Mouse (Mus musculus) cerebellum, postnatal 14 days (tissue): ENCODE data around the gene Hoxa4.

Source experiments
- DNase-seq, 2 experiments: peaks; one replicate each; pipeline ENCODE4 v3.0.0; 2021; ENCODE audit warnings: mixed read lengths in 2 of 2

Hoxa4 gene

DNA sequence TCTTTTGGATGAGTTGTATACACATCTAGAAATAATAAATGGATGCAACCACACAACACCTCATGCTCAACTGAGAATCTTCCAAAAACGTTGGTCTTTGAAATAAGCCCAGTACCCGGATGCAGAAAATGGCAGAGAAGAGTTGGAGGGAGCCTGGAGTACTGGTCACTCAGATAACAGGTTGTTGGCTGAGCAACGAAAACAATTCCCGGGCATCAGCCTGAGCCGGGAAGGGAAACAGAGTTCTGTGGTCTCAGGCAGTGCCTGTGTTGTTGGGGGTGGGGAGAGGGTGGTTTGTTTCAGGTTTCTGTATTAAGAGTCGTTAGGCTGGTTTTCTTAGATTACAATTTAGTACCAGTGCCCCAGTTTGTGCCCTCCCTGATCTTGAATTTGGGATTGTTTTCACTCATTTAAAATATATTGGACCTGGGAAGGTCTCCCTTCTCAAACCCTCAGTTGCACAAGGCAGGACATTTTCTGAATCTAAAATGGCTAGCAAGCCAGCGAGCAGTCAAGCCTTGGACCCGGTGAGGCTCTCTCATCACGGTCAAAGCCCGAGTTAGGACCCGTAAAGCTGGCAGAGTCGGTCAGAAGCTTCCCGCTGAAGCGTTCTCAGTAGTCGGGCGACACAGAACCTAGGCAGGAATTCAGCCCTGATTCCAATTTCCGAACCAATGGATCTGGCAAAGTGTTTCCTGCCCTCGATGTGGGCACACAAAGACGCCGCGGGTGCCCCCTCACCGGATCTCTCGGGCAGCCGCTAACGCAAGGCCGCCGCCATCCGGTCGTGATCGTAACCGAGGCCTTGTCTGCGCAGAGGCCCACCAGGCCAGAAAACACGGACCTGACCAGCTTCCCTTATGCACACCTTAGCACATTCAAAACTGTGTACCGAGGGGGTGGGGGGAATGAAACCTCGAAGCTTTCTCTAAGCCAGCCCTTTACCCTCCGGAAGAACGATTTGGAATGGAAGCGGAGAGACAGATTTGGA is 37.2 kb upstream of the Hoxa4 start:
- peak in 1 of 2 experiments; percentile 20 for DNase-seq

DNA sequence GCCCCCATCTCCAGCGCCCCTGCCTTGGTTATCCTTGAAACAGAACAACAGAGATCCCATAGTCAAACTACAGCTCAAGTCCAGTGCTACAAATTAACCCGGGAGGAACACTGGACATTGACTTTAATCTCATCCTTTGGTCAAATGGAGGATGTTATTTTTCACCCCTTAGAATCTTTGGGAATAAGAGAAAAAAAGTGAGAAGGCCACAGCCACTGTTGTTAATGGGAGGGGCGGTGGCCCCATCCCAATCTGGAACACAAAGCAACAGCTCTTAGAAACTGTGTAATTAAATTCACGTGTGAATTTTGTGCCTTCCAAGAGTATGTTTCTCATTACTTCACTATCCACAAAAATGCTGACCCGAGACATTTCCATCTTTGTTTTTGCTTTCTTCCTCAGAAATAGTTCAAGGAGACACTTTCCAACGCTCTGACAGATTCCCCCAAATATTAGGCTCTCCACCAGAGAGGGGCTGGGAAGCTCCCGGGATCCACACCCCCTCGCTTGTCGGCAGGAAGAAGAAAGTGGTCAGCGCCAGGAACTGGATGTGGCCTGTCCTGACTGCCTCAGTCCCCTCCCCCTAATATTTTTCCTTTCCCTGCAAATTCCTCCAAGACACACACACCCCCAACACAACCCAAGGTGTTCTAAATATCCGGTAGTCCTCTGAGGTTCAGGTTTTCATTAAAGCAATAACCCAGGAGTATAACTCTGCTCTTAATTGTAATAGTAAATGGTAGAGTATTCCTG is 36.1 kb upstream of the Hoxa4 start:
- DNase-seq = no peak

DNA sequence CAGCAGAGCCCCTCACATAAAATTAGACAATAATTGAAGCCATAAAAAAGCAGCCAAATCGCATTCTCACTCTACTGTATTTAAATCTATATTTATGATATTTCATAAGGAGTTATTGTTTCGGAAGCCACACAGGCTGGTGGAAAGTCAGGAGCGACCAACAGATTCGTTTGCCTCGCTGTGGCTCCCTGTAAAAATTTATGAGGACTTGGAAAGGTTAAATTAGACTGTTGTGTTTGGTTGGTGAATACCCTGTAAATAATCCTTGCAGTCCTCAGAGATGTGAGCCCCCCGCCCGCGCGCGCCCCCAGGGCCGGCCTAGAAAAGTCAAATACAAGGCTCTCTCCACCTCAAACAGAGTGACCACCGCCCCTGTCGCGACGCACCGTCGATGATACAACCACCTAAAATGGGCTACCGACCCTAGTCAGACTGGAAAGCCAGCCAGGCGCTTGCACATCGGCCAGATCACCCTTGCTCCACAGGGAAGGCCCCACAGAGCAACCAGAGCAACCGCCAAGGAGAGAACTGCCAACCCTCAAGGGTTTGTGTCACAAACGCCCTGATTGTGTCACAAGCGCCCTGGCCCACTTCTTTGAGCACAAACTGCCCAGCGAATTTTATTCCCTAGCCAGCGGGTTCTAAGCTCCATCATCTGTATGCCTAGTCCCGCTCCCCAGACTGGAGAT is 35.2 kb upstream of the Hoxa4 start:
- no peak for DNase-seq

DNA sequence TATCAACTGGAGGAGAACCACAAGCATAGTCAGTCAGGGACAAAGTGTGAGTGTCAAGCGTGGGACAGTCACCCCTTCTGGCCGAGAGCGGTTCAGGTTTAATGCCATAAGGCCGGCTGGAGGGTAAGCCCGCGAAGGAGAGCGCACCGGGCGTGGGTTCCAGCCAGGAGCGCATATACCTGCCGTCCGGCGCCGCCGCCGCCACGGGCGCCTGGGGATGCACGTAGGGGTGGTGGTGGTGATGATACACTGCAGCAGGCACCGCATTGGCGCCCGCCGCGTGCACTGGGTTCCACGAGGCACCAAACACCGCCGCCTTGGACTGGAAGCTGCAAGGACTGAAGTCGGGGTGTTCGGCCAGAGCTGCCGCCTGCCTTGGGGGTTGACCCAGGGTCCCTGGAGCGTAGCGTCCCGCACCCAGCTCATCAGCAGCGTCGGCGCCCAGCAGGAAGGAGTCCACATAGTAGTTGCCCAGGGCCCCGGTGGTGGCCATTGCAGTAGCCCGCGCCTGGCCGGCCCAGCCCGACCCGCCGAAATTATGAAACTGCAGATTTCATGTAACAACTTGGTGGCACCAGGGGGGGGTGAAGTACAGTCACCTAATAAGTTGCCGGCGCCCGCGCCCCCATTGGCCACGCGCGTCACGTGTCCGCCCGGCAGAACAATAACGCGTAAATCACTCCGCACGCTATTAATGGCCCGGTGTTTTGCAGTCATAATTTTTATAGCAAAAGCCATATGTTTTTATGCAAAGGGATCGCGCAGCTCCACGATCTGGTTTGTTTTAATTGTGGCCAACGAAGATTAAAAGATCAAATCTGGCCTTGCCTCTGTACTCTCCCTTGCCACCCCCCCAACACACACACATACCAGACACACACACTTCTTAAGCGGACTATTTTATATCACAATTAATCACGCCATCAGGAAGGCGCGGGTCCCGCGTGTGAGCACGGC is 34.3 kb upstream of the Hoxa4 start:
- DNase-seq = no peak

DNA sequence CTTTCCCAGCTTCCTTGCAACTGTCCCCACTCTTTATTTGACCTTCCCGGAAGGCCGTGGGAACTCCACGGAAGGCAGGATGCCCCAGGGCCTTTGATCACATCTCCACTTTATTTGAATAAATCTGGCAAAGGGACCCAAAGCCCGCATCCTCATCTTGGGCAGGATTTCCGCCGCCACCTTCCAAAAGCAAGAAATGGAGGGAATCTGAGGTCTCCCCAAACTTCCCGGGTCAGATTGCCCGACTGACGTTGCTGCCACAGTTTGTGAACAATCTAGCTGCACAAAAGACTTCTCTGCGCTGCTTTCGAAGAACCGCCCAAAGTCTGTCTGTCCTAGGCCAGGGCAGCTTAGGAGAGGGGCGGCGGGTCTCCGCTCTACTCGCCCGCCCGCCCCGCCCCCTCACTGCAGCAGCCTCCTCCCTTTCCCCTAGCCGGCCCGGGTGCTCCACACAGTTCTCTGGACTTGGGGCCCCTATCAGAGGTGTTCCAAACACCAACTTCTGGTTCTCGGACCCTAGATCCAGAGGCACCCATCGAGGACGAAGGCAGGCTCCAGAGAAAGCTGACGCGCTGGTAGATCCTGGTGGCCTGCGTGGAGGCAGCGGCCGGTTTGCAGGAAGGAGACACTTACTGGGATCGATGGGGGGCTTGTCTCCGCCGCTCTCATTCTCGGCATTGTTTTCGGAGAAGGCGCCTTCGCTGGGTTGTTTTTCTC is 33.5 kb upstream of the Hoxa4 start:
- no peak for DNase-seq

DNA sequence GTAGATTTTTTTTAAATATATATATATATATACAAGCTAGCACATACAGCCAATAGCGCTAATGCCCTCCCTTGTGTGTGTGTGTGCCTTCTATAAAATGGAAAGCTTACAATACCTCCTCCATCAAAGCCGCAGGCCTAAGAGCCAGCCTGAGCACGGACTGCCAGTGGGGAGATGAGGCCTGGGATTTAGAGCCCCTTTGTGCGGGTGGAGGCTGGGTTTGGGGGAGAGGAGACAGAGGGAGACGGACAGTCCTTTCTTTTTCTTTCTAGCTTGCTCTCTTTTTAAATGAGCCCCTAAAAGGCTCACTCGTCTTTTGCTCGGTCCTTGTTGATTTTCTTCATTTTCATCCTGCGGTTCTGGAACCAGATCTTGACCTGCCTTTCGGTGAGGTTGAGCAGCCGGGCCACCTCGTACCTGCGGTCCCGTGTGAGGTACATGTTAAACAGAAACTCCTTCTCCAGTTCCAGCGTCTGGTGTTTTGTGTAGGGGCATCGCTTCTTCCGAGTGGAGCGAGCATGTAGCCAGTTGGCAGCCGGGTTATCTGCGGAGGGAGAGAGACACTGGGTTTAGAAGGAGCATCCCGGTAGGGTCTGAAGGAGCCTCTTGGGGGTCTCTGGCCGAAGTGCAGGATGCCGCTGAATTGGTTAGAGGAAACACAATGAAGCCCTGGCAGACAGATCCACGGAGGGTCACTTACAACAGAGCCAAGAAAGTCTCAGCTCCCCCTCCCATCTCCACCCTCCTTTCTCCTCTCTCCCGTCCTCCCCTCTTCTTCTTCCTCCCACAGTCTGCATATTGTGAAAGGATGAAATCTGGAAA is 32.6 kb upstream of the Hoxa4 start:
- DNase-seq = no peak

DNA sequence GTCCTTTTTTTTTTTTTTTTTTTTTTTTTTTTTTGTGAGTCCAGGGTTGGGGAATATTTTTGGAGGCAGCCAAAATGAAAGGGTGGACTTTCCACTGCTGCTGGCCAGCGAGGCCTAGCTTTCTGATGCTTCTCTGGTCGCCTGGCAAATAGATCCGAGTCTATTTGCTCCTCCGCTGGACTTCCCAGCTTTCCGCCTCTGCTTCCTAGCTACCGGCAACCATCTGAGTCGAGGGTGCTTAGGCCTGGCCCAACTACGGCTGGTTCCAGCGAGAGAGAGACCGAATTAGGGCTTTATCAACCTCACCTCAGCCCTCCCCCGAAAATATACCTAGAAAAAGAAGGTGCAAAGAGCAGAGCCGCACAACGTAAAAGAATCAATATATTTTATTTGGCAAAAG is 31.2 kb upstream of the Hoxa4 start:
- no peak for DNase-seq

DNA sequence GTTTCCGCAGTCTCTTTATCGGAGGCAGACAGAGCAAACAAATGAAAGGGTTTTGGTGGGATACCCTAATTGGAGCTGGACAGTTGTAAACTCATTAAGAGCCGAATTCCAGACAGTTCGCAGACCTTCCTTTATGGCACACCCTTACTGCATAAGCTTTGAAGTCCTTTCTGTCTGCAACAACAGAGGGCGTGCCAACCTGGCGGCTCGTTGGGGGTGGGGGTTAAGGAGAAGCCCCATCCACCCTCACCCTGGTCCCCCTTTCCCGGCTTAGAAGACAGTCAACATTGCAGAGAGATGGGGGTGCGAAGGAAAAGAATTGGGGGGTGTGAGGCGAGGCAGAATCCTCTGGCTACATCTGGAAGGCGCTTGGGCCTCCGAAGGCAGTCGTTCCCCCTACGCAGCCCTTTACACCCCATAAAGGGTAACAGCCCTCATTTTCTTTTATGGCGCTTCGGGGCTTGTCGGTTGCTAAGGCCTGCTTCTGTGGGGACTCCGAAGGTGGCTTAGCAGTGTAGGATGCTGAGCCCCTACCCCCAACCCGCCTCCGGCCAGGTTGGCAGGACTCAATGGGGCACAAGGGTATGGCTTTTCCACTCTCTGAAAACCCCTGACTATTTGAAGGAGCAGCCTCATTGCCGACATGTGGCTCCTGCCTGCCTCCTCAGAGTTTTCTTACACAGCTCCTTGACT is 30.6 kb upstream of the Hoxa4 start:
- peak in 1 of 2 experiments; percentile 28 for DNase-seq

DNA sequence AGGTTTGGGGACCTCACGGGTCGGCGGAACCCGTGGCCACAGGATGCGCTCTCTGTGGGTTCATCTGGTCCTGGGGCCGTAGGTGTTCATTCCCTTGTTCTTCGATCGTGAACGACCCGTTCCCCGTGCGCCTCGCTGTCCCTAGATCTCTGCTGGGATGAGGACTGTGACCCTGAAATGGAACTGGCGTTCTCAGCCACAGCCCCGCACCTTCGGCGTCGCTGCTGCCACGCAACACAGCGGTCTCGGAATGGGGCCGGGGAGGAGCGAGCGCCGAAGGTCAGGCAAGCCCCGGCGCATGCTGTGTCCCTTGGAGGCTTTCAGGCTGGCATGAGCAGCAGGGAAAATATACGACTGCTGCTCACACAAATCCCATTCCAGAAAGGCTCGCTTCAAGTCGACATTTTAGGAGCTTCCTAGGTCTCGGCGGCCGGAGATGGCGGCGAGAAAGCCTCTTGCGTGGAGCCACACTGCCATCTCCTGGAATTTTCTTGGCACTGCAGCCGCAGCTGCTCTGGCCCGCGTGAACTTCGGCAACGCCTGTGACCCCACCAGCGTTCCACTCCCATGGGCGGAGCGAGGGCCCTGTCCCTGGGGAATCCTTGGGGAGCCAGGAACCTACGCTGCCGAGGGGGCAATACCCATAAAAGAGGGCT is 29.9 kb upstream of the Hoxa4 start, which contains the start of gene Hoxa7:
Gene Hoxa7, minus strand, starts transcription at position 518 of the 656 bp plus-strand sequence.
- peak; percentile 92 for DNase-seq

DNA sequence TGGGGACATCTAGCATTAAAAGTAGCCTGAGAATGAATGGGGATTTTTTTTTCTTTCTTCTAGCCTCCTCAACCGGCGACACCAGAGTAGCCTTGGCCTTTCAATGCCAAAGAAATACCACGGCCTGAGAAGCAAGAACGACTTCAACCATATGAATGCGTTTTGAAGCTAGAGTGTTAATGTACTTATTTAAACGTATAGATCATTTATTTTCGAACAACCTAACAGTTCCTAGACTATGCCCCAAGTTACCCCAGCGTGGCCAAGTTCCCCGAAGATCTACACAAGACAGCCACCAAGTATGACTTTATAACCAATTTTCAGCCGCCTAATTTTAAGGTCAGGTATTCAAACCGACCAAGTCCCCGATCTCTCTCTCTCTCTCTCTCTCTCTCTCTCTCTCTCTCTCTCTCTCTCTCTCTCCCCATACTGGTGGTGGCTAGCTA is 29.3 kb upstream of the Hoxa4 start:
- peak in 1 of 2 experiments; percentile 40 for DNase-seq

DNA sequence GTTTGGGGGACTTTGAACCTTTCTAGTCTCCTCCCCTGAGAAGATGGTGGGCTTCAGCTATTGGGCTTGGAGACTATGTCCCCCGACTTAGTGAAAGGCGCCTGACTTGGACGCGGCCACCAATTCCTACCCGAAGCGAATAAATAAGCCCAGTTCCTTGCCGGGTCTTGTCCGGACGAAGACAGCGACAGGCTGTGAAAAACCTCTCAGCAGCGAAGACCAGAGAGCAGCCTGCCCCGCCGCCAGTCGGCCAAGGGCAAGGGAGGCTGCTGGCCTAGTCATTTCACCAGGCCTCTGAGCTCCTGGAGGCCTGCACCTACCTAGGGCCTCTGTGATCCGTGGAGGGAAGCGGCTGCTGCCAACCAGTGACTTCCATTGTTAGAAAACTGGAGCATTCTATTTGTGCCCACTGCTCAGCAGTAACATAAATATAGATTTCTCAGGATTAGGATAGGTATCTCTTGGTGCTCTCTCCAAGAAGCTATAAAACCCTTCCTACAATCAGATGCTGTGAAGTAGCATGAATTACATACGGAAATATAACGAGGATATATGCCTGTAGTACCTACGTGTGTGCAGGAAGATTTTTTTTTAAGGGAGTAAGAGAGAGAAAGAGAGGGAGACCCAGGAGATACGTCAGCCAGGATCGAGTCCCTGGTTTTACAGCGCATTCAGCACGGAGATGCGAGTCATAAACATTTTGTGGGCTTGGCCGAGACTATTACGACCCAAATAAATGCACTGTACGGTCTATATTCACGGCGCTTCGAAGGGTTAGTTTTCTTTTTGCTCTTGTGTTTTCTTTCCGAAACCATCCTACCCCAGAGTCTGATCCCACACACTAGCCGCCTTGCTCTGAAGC is 28.7 kb upstream of the Hoxa4 start:
- peak; percentile 25 to 46 for DNase-seq

DNA sequence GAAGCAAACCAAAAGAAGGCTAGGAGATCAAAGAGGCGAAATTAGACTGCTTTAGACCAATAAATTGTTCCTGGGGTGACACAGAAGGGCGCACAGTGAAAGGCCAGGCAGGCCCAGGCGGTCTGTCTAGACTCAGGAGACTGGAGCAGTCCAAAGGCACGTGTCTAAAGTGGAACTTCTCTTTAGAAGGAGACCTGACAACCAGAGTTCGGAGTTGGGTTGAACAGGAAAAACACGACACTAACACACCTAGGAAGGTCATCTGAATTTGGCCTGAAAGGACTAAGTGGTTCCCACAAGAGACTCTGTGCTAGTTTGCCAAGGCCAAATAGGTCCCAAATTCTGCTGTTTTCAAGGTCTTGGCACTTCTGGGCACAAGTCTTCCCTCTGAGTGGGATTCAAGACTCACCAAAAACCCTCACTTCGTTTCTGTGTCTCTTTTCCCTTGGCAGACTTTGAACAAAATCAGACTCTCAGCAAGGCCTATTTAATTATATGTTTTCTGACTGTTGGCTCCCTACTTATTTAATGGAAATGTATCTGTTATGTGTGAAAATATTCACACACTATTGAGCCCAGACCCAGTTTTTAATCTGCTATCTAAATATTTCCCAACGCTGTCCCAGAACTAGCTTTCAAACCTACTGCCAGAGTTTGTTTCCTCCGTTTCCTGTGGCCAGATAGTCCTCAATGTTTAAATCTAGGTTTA is 27.8 kb upstream of the Hoxa4 start:
- no peak for DNase-seq

DNA sequence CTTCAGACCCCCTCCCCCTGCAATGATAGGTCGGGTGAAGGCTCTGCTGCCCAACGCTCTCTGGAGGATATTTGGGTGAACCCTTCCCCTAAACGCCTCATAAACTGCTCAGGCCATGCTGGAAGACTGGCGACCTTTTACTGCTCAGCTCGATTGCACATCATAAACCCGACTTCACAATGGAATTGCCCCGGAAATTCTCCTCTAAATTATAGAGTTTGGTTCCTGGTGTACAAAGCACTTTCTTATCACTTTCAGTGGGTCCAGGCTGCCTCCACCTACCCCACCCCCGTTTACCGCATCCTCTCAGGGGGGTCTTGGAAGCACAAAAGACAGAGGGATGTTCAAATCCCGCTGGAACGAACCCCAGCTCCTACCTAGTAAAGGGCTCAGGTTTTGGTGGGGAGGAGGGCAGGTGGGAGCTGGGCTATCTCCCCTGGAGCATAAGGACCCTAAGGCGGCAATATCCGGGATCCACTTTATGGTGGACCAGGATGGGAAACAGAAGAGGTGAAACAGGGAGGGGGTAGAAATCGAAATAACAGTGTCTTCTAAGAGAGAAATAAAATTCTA is 27.2 kb upstream of the Hoxa4 start:
- DNase-seq = peak; percentile 44 to 49

DNA sequence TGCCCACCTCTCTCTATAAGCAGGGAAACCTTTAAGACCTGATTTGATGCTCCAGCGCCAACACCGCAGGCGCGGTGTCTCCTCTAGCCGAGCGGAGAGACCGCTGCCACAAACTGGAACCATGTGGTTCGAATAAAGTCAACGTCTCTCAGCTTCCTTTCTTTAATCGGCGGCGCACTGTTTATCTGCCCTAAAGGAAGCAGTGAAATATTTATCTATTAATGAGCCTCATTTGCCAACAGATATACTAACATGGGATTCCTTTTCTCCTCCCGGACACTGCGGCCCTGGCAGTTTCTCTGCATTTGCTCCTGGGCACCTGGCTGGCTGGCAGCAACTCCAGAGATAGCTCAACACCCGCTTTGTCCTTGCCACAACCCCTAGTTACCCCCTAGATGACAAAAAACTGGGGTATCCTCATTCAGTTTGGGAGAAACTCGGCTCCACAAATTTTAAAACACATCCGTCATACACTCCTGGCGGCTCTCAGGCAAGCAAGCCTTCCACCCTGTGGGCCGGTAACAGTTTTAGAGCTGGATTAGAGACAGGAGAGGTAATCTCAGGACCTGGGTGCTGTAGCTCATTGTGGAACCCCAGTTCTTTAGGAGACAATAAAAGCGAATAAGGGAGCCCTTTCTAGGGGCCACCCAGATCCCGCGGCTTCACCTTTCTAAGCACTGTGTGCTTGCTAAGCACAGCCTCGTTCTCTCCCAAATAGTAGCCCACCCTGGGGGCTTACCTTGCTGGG is 26.5 kb upstream of the Hoxa4 start:
- peak in 1 of 2 experiments; percentile 13 for DNase-seq

DNA sequence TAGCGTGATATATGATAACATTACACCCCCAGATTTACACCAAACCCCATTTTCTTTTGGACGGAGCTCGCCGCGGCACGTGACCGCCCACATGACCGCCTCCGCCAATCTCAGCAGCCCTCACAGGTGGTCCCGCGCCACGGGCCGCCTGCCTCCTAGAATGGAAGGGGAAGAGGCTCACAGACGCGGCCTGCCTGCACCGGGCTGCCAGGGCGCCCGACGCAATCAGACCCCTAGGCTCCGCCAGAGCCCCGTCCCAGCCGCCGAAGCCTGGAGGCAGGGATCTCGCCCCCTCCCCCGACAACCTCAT is 25.9 kb upstream of the Hoxa4 start:
- no peak for DNase-seq

DNA sequence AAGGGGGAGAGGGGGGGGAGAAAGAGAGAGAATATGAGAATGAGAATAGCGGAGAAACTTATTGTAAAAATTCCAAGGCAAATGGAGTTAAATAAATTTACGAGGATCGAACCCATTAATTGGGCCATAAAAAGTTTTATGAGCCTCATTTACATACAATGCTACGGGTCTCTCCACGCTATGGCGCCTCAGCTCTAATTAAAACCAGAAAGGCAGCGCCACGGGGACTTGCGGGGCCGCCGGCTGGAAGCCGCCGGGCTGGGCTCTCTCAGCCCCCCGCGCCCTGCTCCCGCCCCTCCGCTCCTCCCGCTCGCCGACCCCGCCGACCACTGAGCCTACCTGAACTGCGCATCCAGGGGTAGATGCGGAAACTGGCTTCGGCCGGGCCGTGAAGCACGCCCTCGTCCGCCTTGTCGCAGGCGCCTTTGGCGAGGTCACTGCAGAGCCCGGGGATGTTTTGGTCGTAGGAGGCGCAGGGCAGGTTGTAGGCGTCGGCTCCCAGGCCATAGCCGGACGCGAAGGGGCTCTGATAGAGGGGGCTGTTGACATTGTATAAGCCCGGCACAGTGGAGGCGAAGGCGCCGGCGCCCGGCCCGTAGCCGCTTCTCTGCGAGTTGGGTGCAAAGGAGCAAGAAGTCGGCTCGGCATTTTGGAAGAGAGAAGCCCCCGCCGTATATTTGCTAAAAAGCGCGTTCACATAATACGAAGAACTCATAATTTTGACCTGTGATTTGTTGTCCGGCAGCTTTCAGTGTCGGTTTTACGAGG is 25.3 kb upstream of the Hoxa4 start:
- DNase-seq = no peak
